Mouse (Mus musculus) CH12.LX (cell line): ENCODE data around the gene Trim31. TPM values are rescaled to one million over a fixed set of nuclear protein-coding genes. Genes with fewer than 3 reads are reported as not detected.

Experiments
- DNase-seq: peaks from one replicate; pipeline ENCODE4 v3.0.0-alpha.2; 2013; ENCODE audit errors: extremely low read depth
- H3K27ac ChIP-seq: 2 replicates; pipeline ENCODE4 v1.5.1; 2012; ENCODE audit warnings: low read depth, mild to moderate bottlenecking, control low read depth, moderate library complexity; ENCODE audit not compliant: insufficient read depth
- H3K27me3 ChIP-seq: replicated peaks from 2 replicates; pipeline ENCODE3; 2012; ENCODE audit warnings: inconsistent platforms
- H3K36me3 ChIP-seq, 2 experiments: replicated peaks in 1 of 2; 2 replicates each; pipeline versions ENCODE3 to v1.6.1; 2012; ENCODE audit warnings: inconsistent platforms in 1 of 2, low read length in 1 of 2, mild to moderate bottlenecking in 1 of 2, mixed read lengths in 1 of 2, moderate library complexity in 1 of 2; ENCODE audit not compliant: control insufficient read depth in 1 of 2, insufficient read depth in 1 of 2
- H3K4me1 ChIP-seq, 2 experiments: 2 replicates each; pipeline ENCODE4 v1.6.1; 2012; ENCODE audit warnings: inconsistent platforms in 1 of 2, moderate library complexity in 1 of 2; ENCODE audit not compliant: insufficient read depth in 2 of 2, control insufficient read depth in 1 of 2
- H3K4me2 ChIP-seq: 2 replicates; pipeline ENCODE4 v1.6.1; 2012; ENCODE audit warnings: low read depth, mild to moderate bottlenecking, control low read depth; ENCODE audit not compliant: poor library complexity, insufficient read depth, severe bottlenecking
- H3K4me3 ChIP-seq, 3 experiments: fragments of 150-350 bp in 1 of 3; sonication (generic) in 1 of 3; replicated peaks in 1 of 3; 2 replicates each; pipeline versions ENCODE3 to v1.5.1; 2011 to 2012; ENCODE audit warnings: low read depth in 2 of 3, low read length in 2 of 3, mild to moderate bottlenecking in 2 of 3, moderate library complexity in 2 of 3, control low read depth in 1 of 3, improper control_type of control experiment in 1 of 3, inconsistent platforms in 1 of 3, mixed read lengths in 1 of 3; ENCODE audit not compliant: poor library complexity in 1 of 3
- H3K79me2 ChIP-seq: replicated peaks from 2 replicates; pipeline ENCODE4 v1.6.1; 2012; ENCODE audit warnings: mild to moderate bottlenecking, moderate library complexity; ENCODE audit not compliant: control insufficient read depth, poor library complexity, insufficient read depth, severe bottlenecking; ENCODE audit errors: extremely low read depth
- H3K9ac ChIP-seq: 2 replicates; pipeline ENCODE4 v1.6.1; 2012; ENCODE audit warnings: low read depth, mild to moderate bottlenecking, control low read depth, moderate library complexity; ENCODE audit not compliant: insufficient read depth
- H3K9me3 ChIP-seq: replicated peaks from 2 replicates; pipeline ENCODE3; 2012; ENCODE audit warnings: low read length, inconsistent platforms, mixed read lengths
- CHD1 ChIP-seq: IDR thresholded peaks from 2 replicates; pipeline ENCODE4 v1.6.1; 2012; ENCODE audit warnings: low read depth, low read length, improper control_type of control experiment, inconsistent platforms
- CHD2 ChIP-seq: IDR thresholded peaks from 2 replicates; pipeline ENCODE4 v1.6.1; 2011; ENCODE audit warnings: low read length, improper control_type of control experiment
- CTCF ChIP-seq, 2 experiments: IDR thresholded peaks in 1 of 2; conservative IDR thresholded peaks in 1 of 2; 2 replicates each; pipeline ENCODE4 v1.5.1; 2011 to 2012; ENCODE audit warnings: low read depth in 2 of 2, low read length in 2 of 2, improper control_type of control experiment in 1 of 2, inconsistent platforms in 1 of 2, mild to moderate bottlenecking in 1 of 2, moderate library complexity in 1 of 2
- E2F4 ChIP-seq: IDR thresholded peaks from 2 replicates; pipeline ENCODE4 v1.6.1; 2011; ENCODE audit warnings: low read depth, low read length, improper control_type of control experiment; ENCODE audit not compliant: insufficient replicate concordance
- EP300 ChIP-seq: IDR thresholded peaks from 2 replicates; pipeline ENCODE4 v1.6.1; 2011; ENCODE audit warnings: low read length, improper control_type of control experiment
- JUND ChIP-seq: conservative IDR thresholded peaks from 2 replicates; pipeline ENCODE4 v1.6.1; 2011; ENCODE audit warnings: low read depth, low read length, improper control_type of control experiment
- MAFK ChIP-seq: IDR thresholded peaks from 2 replicates; pipeline ENCODE4 v1.6.1; 2011; ENCODE audit warnings: low read length, improper control_type of control experiment; ENCODE audit not compliant: insufficient replicate concordance
- MEF2A ChIP-seq: IDR thresholded peaks from 2 replicates; pipeline ENCODE4 v1.6.1; 2014; ENCODE audit warnings: low read depth, mild to moderate bottlenecking, inconsistent platforms, low read length, improper control_type of control experiment, borderline replicate concordance
- MYC ChIP-seq: IDR thresholded peaks from 2 replicates; pipeline ENCODE4 v1.6.1; 2011; ENCODE audit warnings: low read depth, mild to moderate bottlenecking, improper control_type of control experiment, low read length
- NELFE ChIP-seq: IDR thresholded peaks from 2 replicates; pipeline ENCODE4 v1.6.1; 2011; ENCODE audit warnings: low read depth, low read length, improper control_type of control experiment
- RAD21 ChIP-seq: IDR thresholded peaks from 2 replicates; pipeline ENCODE4 v1.6.1; 2011; ENCODE audit warnings: low read depth, mild to moderate bottlenecking, low read length, improper control_type of control experiment, moderate library complexity
- SIN3A ChIP-seq: IDR thresholded peaks from 2 replicates; pipeline ENCODE4 v1.6.1; 2012; ENCODE audit warnings: low read length, improper control_type of control experiment, inconsistent platforms
- TBP ChIP-seq: conservative IDR thresholded peaks from 2 replicates; pipeline ENCODE4 v1.6.1; 2011; ENCODE audit warnings: low read depth, low read length, improper control_type of control experiment
- UBTF ChIP-seq: IDR thresholded peaks from 2 replicates; pipeline ENCODE4 v1.6.1; 2012; ENCODE audit warnings: low read depth, mild to moderate bottlenecking, inconsistent platforms, low read length, improper control_type of control experiment, moderate library complexity
- USF1 ChIP-seq: IDR thresholded peaks from 2 replicates; pipeline ENCODE4 v1.6.1; 2014; ENCODE audit warnings: low read depth, mild to moderate bottlenecking, inconsistent platforms, low read length, improper control_type of control experiment
- ZC3H11A ChIP-seq: IDR thresholded peaks from 2 replicates; pipeline ENCODE4 v1.6.1; 2012; ENCODE audit warnings: low read depth, mild to moderate bottlenecking, inconsistent platforms, low read length, improper control_type of control experiment
- ZMIZ1 ChIP-seq: IDR thresholded peaks from 2 replicates; pipeline ENCODE4 v1.6.1; 2012; ENCODE audit warnings: low read depth, mild to moderate bottlenecking, inconsistent platforms, low read length, improper control_type of control experiment
- ZNF384 ChIP-seq: IDR thresholded peaks from 2 replicates; pipeline ENCODE4 v1.6.1; 2012; ENCODE audit warnings: low read depth, low read length, improper control_type of control experiment, inconsistent platforms
- dilution Hi-C: fragments of 300-500 bp; cut with MboI; formaldehyde crosslinking; loops from 2 replicates; pipeline ENCODE4 v1.14.3; 2020; ENCODE audit warnings: low sequenced_read_pairs; ENCODE audit not compliant: extremely low pct_unique_long_range_greater_than_20kb, extremely low pct_ligation_motif_present
- in situ Hi-C: fragments of 300-500 bp; cut with MboI; formaldehyde crosslinking; loops from 3 replicates; pipeline ENCODE4 v1.14.3; 2019; ENCODE audit warnings: low sequenced_read_pairs, low pct_ligation_motif_present, low pct_unique_long_range_greater_than_20kb, mixed read lengths
- polyA plus RNA-seq: library from polyadenylated mRNA; unstranded; fragments of >175 nt; gene quantifications from 2 replicates; pipeline ENCODE4 v1.2.1, GENCODE M21; 2012; ENCODE audit warnings: low read depth; ENCODE audit not compliant: insufficient read length
- total RNA-seq, 2 experiments: library from RNA; depleted of rRNA; stranded (reverse); fragments of 300-350 nt in 1 of 2; fragments of >200 nt in 1 of 2; gene quantifications; 2 replicates each; pipeline ENCODE4 v1.2.3; 2012 to 2014

The Trim31 gene
- total and polyA plus RNA-seq, 3 experiments: not detected

DNA sequence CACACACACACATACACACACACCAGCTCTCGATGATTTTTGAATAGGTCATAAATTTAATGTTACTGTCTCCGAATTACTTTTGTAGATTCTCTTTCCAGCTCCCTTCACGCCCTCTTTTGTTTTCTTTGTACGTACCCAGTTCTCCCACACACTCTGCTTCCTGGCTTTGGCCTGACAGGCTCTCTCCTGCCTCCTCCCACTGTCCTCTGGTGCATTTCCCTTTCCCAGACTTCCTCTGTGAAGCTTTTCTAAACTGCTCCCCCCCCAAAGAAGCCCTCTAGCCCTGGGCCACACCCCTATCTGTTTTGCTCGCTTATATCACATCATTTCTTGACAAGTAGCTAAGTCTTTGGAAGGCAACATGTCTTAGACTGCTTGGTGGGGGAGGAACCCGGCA lies 32.3 kb downstream of the Trim31 start:
- no peak overlapping the region for H3K27ac ChIP-seq
- H3K4me3 ChIP-seq: no peak overlapping the region
- H3K4me2 ChIP-seq: no peak overlapping the region
- no peaks in the 10 kb centered on the region for H3K36me3 ChIP-seq
- in situ Hi-C loops (no loop called here), dilution Hi-C loops (no loop called here)
- peaks cover 10% of the 10 kb centered on the region for H3K27me3 ChIP-seq
- no peak for DNase-seq
- no peaks in the 10 kb centered on the region for H3K9me3 ChIP-seq
- peaks cover 0 to 12% of the 10 kb centered on the region in 2 experiments; a peak in 3 of 4 replicates for H3K4me1 ChIP-seq
- H3K79me2 ChIP-seq: no peaks in the 10 kb centered on the region
- no peak overlapping the region for H3K9ac ChIP-seq
- TF ChIP-seq ZC3H11A: no peak
- no peak for TF ChIP-seq NELFE
- TF ChIP-seq ZNF384: no peak
- no peak for TF ChIP-seq UBTF
- TF ChIP-seq SIN3A: no peak
- no peak for TF ChIP-seq MAFK
- no peak for TF ChIP-seq RAD21
- no peak for TF ChIP-seq EP300
- TF ChIP-seq ZMIZ1: no peak
- no peak for TF ChIP-seq USF1
- TF ChIP-seq MEF2A: no peak

GRCm38 (mm10) chr17:36931130-36931529 lies 33.2 kb downstream of the Trim31 start:
- Histone ChIP-seq H3K36me3 (no peaks in the 10 kb centered on the region), H3K9me3 (no peaks in the 10 kb centered on the region), H3K9ac (no peak overlapping the region), H3K27ac (no peak overlapping the region)
- no peak for DNase-seq
- in situ Hi-C loops: no loop called here
- TF ChIP-seq E2F4 (no peak), MEF2A (no peak), NELFE (no peak), MYC (no peak), CHD1 (no peak), JUND (no peak), CHD2 (no peak), EP300 (no peak), CTCF (conservative IDR thresholded peaks at IDR 0.05 in 1 of 2, IDR thresholded peaks at IDR 0.05 in 1 of 2; ENCODE audit: low read depth in 2 of 2, low read length in 2 of 2) (no peak), TBP (no peak)
- TF ChIP-seq, all 38 proteins: peak for 0
- Histone ChIP-seq H3K79me2 (no peaks in the 10 kb centered on the region), H3K4me3 (no peak overlapping the region), H3K27me3 (peaks cover 6% of the 10 kb centered on the region), H3K4me2 (no peak overlapping the region), H3K4me1 (peaks cover 0 to 12% of the 10 kb centered on the region in 2 experiments; a peak in 3 of 4 replicates)
- dilution Hi-C loops: no loop called here
